Mouse (Mus musculus) testis, postnatal 10 days (tissue): ENCODE data around the gene Bpifb4.

Experiments used
- DNase-seq: peaks from one replicate; pipeline ENCODE4 v3.0.0; 2021; ENCODE audit warnings: low spot score

Gene Bpifb4

GRCm38 (mm10) chr2:153937843-153938242 is at the start of gene Bpifb4:
TSS of gene Bpifb4 (plus strand) at chr2:153938212.
- no peak for DNase-seq

- no peak for DNase-seq
Observed at GRCm38 (mm10) chr2:153899111-153899510, 38.9 kb upstream of the Bpifb4 start.

GRCm38 (mm10) chr2:153900088-153900487 is 37.9 kb upstream of the Bpifb4 start, which contains the start of gene Bpifb6:
TSS of gene Bpifb6 (plus strand) at chr2:153900388.
- DNase-seq: no peak

GRCm38 (mm10) chr2:153902726-153903125 is 35.3 kb upstream of the Bpifb4 start:
- no peak for DNase-seq

GRCm38 (mm10) chr2:153906626-153907025 is 31.4 kb upstream of the Bpifb4 start:
- no peak for DNase-seq

GRCm38 (mm10) chr2:153914151-153914550 is 23.9 kb upstream of the Bpifb4 start:
- DNase-seq: no peak

- no peak for DNase-seq
Observed at GRCm38 (mm10) chr2:153917930-153918329, 20.1 kb upstream of the Bpifb4 start, which contains the start of gene Bpifb3. TSS of gene Bpifb3 (plus strand) at chr2:153918230.

GRCm38 (mm10) chr2:153921246-153921645 is 16.8 kb upstream of the Bpifb4 start:
- DNase-seq: no peak

- peak; percentile 86 for DNase-seq
Observed at GRCm38 (mm10) chr2:153929871-153930413, 8.1 kb upstream of the Bpifb4 start.

- DNase-seq: no peak
Observed at GRCm38 (mm10) chr2:153931125-153931524, 6.9 kb upstream of the Bpifb4 start.

- no peak for DNase-seq
Observed at GRCm38 (mm10) chr2:153933311-153933710, 4.7 kb upstream of the Bpifb4 start.

- DNase-seq: no peak
Observed at GRCm38 (mm10) chr2:153935348-153935747, 2.7 kb upstream of the Bpifb4 start.

GRCm38 (mm10) chr2:153943537-153943936 is 5.5 kb downstream of the Bpifb4 start:
- peak; percentile 76 for DNase-seq

- no peak for DNase-seq
Observed at GRCm38 (mm10) chr2:153944567-153944966, 6.6 kb downstream of the Bpifb4 start.

GRCm38 (mm10) chr2:153952897-153953296 is 14.9 kb downstream of the Bpifb4 start:
- DNase-seq: peak; percentile 81

GRCm38 (mm10) chr2:153953836-153954235 is 15.8 kb downstream of the Bpifb4 start:
- DNase-seq: peak; percentile 82

- no peak for DNase-seq
Observed at GRCm38 (mm10) chr2:153962821-153963331, 24.9 kb downstream of the Bpifb4 start.

- no peak for DNase-seq
Observed at GRCm38 (mm10) chr2:153963334-153963733, 25.3 kb downstream of the Bpifb4 start.

GRCm38 (mm10) chr2:153970221-153970620 is 32.2 kb downstream of the Bpifb4 start:
- no peak for DNase-seq

GRCm38 (mm10) chr2:153974582-153974981 is 36.6 kb downstream of the Bpifb4 start, which contains the start of gene Bpifa6:
TSS of gene Bpifa6 (plus strand) at chr2:153974945.
- DNase-seq: no peak

GRCm38 (mm10) chr2:153995770-153996169 is 57.8 kb downstream of the Bpifb4 start:
- peak; percentile 91 for DNase-seq

GRCm38 (mm10) chr2:154000501-154000900 is 62.5 kb downstream of the Bpifb4 start:
- no peak for DNase-seq

- no peak for DNase-seq
Observed at GRCm38 (mm10) chr2:154001056-154001455, 63.0 kb downstream of the Bpifb4 start.

- no peak for DNase-seq
Observed at GRCm38 (mm10) chr2:154004456-154004855, 66.4 kb downstream of the Bpifb4 start.
